Mouse (Mus musculus) c-Kit-positive CD71-positive TER-119-negative erythroid progenitor cells, embryonic 14.5 days (primary cell): Measurements from ENCODE around the gene Vmn2r76.
"Not testable (repeated sequence)": the region's sequence is repeated elsewhere in the genome, so short reads cannot be mapped to it uniquely, and the experiment has no call there.

Source experiments
- DNase-seq: peaks from one replicate; pipeline ENCODE4 v3.0.0-alpha.2; 2013; ENCODE audit warnings: low read depth

Gene Vmn2r76

GRCm38 (mm10) chr7:86246208-86246607, at the start of gene Vmn2r76:
TSS of gene Vmn2r76 (minus strand) at chr7:86246308.
- no peak for DNase-seq

- no peak for DNase-seq
Observed at GRCm38 (mm10) chr7:86277072-86277471, 31.0 kb upstream of the Vmn2r76 start, which contains the start of gene Olfr310. TSS of gene Olfr310 (minus strand) at chr7:86277172.

- no peak for DNase-seq
Observed at GRCm38 (mm10) chr7:86211345-86211744, 34.8 kb downstream of the Vmn2r76 start.

- not testable (repeated sequence) for DNase-seq
Observed at GRCm38 (mm10) chr7:86171678-86172077, 74.4 kb downstream of the Vmn2r76 start, which contains the start of gene Vmn2r75. TSS of gene Vmn2r75 (minus strand) at chr7:86171778.
